Mouse (Mus musculus): ENCODE measurements around the gene Olfr316.
A peak's percentile ranks its signal among the peaks of the same experiment; 100 is the strongest.
"Not testable (repeated sequence)": the region's sequence is repeated elsewhere in the genome, so short reads cannot be mapped to it uniquely, and the experiment has no call there.

The Olfr316 gene

DNA sequence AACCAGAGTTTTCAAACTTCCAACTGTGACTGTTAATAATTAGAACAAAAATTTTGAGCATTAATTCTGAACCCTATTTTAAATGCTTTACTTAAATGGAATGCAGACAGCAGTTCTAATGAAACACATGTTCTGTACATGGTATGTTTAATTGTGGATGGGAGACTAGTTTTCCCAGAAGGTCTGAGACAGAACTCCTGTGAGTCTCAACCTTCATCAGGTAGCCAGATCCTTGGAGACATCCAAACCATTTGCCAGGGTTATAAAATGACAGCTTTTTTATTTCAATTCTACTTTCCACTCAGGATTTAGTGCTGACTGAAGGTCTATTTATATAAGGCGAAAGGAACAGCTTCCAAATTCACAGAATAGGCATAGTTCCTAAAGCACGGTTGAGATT, at the start of gene Olfr316:
Olfr316 (plus strand) TSS at position 301 of the 400 bp plus-strand sequence.
- no peak for DNase-seq

GRCm38 (mm10) chr11:58709086-58709485, 43.4 kb upstream of the Olfr316 start:
- DNase-seq: no peak

DNA sequence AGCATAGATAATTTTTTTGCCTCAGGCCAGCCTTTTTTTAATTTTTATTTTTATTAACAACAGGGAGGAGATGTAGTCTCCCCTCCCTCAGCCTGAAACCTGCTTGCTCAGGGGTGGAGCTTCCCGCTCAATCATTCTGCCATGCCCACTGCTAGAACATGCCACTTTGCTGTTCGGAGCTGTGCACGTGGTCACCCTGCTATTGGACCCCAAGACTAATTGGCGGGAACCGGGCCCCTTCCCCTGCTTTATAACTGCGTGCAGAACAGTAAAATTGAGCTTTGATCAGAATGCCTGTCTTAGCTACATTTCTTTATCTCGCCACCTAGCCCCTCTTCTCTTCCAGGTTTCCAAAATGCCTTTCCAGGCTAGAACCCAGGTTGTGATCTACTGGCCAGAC, 34.8 kb upstream of the Olfr316 start:
- DNase-seq: not testable (repeated sequence)

GRCm38 (mm10) chr11:58719701-58720100, 32.8 kb upstream of the Olfr316 start:
- DNase-seq: no peak

DNA sequence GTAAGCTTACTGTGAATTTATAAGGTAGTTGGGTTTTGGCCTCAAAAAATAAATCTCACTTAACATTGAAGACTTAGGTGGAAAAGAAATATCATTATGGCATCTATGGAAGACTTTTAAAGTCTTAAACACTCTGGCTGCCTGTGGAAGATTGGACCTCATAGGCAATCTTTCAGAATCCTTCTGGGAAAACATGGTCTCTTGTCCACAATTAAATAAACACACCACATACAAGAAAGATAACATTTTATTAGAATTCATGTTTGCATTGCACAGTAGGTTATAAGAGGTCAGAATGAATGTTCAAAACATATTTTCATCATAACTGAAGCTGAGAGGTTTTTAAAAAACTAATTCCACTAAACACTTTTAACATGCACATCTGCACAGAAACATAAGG, 28.6 kb upstream of the Olfr316 start, which contains the start of gene Olfr318:
Olfr318 (minus strand) TSS at position 101 of the 400 bp plus-strand sequence.
- DNase-seq: no peak

DNA sequence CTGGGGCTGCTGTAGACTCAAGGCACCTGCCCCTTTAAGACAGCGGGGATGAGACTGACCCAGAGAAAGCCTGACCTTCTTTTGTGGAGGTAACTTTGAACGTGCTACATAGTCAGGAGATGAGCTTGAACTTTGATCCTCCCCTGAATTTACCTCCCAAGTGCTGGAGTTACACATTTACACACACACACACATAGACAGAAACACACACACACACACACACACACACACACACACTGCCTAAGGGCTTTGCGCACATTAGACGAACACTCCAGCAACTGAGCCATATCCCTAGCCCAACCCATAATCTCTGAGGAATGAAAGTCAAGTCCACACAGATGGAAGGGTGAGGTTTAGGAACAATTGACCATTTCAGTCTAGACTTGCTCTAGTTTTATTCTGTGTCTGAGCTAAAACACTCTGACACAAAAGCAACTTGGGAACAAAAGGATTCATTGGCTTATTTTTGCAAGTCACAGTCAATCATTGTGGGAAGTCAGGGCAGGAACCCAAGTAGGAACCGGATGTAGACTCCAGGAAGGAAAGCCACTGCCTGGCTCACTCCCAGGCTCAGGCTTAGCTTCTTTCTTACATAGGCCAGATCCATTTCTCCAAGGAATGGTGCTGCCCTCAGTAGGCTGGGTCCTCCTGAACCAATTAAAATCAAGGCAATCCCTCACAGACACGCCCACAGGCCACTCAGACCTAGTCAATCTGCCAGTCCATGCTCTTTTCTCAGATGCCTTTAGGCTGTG, 24.5 kb upstream of the Olfr316 start:
- DNase-seq: peak; percentile 81

- no peak for DNase-seq
Measured at GRCm38 (mm10) chr11:58733372-58733771, 19.2 kb upstream of the Olfr316 start.

- DNase-seq: no peak
Measured at GRCm38 (mm10) chr11:58738792-58739262, 13.7 kb upstream of the Olfr316 start, which contains the start of gene Olfr317. Olfr317 (minus strand) TSS chr11:58739212.

GRCm38 (mm10) chr11:58751096-58751495, 1.4 kb upstream of the Olfr316 start:
- not testable (repeated sequence) for DNase-seq

DNA sequence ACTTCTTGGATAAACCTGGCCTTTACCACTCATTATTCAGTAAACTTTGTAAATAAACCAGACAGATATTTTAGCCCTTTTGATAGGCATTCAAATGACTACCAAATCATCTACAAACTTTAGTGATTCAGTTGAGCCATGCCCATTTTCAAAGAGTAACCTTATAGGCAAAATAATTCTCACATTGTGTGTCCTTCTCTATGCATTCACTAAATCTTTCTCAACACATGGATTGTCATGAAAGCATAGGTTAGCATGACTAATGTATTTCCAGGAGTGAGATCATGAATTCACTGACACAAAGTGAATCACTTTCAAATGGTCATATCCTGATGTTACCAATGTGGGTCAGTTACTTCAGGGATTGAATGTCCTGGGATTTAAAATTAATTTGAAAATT, 20.4 kb downstream of the Olfr316 start, which contains the start of gene Olfr315:
Olfr315 (plus strand) TSS at position 301 of the 400 bp plus-strand sequence.
- DNase-seq: no peak

GRCm38 (mm10) chr11:58782480-58783089, 30.1 kb downstream of the Olfr316 start, which contains the start of gene Olfr314:
Olfr314 (plus strand) TSS chr11:58782952.
- no peak for DNase-seq

DNA sequence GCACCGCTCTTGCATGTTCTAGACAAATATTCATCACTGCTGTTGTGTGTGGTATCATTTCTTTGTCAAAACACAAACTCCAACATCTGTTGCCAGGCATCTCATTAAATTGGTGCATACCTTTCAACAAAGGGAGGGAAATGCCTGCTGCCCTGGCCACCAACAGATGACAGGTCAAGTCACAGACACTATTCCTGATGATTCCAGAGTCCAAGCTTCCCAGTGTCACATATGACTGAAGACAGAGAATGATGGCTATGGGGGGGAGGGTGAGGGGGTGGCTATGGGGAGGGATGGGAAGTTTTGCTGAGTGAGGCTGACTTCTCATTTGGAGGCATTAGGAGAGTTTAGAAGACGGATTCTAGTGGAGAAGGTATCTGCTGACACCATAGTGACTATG, 31.6 kb downstream of the Olfr316 start:
- no peak for DNase-seq

DNA sequence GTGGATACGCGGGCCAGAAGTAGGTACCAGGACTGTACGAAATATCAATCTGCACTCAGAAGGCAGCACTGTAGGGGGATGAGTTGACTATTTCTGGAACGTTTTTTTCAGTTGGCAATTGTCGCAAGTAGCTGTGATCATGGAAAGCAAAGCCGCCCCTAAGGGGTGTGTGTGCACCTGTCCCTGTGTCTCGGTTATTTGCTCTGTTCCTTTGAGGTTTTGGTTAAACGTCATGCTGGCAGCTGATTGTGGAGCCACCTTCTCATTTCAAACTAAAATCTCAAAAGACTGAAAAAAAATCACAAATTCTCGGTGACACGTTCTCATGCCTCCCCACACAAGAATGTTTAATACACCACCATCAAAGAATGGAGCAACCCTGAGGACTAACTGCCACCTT, 35.1 kb downstream of the Olfr316 start:
- DNase-seq: no peak

DNA sequence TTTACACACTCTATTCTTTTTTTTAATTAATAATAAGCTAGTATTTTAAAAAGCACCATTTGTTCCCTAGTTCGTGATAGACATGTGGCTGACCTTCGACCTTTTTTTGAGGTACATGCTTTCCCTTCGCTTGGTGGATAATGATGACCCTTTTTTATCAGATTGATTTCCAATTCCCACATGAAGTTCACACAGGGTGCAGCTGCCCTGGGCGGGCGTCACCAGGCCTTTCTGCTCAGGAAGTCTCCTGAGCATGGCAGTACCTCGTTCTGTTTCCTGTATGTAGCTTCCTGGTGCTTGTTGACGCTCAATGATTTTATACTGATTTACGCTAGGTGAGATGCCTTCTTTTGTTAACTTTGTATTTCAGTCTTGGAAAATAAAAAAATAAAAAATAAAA, 35.8 kb downstream of the Olfr316 start:
- no peak for DNase-seq

- DNase-seq: no peak
Measured at GRCm38 (mm10) chr11:58789532-58789931, 37.0 kb downstream of the Olfr316 start.

GRCm38 (mm10) chr11:58790053-58790452, 37.5 kb downstream of the Olfr316 start:
- no peak for DNase-seq

- DNase-seq: no peak
Measured at GRCm38 (mm10) chr11:58790646-58791045, 38.1 kb downstream of the Olfr316 start.

DNA sequence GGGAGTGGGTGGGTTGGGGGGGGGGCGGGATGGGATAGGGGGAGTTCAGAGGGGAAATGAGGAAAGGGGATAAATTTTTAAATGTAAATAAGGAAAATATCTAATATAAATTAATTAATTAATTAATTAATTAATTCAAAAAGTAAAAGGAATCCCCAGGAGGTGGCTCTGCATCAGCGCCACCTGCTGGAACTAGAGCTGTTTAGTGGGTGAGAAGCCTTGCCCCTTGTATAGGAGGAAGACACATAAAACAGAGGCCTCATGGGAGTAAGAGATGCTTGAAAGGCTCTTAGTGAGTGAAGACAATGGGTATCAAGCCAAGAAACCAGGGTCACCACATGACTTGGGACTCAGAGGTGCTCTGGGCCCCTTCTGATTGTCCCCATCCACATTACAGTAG, 43.3 kb downstream of the Olfr316 start:
- DNase-seq: no peak

- no peak for DNase-seq
Measured at GRCm38 (mm10) chr11:58796850-58797249, 44.3 kb downstream of the Olfr316 start.

DNA sequence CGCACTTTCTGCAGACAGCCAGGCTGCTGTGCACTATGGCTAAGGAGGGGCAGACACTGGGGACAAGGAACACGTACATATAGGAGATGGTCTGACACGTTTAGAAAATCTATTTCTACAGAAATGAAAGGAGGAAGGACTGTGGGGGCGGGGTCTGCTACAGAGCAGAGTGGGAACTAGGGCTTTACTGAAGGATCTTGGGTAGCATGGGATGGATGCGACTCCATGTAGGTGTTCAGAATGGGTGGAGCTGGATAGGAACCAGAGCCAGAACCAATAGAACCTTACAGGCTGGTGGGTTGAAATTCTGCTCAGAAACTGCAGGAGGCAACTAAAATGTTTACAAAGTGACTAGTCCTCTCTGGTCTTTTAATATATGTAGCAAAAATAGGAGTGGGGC, 47.2 kb downstream of the Olfr316 start:
- no peak for DNase-seq

GRCm38 (mm10) chr11:58801558-58802228, 49.2 kb downstream of the Olfr316 start, which contains the start of gene Fam183b:
Fam183b (minus strand) TSS chr11:58801960.
- DNase-seq: no peak

- no peak for DNase-seq
Measured at GRCm38 (mm10) chr11:58803871-58804270, 51.3 kb downstream of the Olfr316 start.

DNA sequence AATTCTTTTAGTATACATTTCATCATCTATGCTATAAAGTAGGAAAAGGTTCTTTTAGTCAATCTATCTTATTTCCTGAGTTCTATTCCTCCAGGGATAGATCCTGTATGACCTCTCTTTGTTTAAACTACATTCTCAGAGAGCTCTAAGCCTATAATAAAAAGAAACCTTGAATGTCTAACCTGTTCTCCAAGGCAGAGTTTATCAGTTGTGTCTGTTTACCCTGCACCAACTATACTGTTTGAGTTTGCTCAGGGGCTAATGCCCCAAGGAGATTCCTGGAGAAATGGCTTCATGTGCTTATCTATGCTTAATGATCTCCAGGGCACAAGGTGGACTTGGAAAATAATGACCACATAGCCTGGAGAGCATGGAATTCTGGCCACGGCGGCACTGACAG, 51.9 kb downstream of the Olfr316 start:
- DNase-seq: no peak

Data from kidney, adult 9 months (tissue).